Mouse (Mus musculus): Measurements from ENCODE around the gene Gbp8.
"Not testable (repeated sequence)": the region's sequence is repeated elsewhere in the genome, so short reads cannot be mapped to it uniquely, and the experiment has no call there.

DNA sequence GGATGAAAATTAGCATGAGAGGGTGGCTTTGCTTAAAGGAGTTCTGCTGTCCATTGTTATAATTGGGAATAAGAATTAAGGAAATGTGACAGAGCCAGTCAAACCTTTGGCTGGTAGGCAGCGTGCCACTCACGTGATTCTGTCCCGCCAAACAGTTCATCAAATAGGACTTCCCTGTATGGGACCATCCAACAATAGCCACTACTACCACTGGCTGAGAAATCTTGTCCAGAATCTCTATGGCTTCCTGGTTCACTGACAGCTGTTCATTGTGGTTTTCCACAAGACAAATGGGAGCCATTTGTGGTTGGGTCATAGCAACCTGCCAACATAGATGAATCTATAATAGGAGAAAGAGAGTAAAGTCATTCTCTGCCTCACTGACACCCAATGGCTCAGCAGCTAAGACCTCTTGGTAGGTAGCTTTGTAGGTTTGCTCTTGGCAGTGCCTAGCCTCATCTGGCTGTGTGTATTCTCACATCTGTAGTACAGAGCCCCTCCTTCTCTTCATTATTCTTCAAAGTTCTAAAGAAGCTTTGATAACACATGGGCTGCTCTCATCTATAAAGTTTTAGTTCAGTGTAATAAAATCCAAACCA is 2.5 kb downstream of the Gbp8 start:
- not testable (repeated sequence) for TF ChIP-seq CTCF (IDR thresholded peaks at IDR 0.05; ENCODE audit: borderline replicate concordance, control insufficient read depth, extremely low read depth, insufficient read depth, low read length, poor library complexity); POLR2A (IDR thresholded peaks at IDR 0.05; ENCODE audit: control insufficient read depth, extremely low read depth, insufficient read depth, low read length, poor library complexity)
